Mouse (Mus musculus): ENCODE data around the gene Zfp932. TPM values are rescaled to one million over a fixed set of nuclear protein-coding genes. Genes with fewer than 3 reads are reported as not detected.

Gene Zfp932
- polyA plus RNA-seq, 1 experiment, result 10.3 TPM

- Histone ChIP-seq H3ac (ENCODE audit: control insufficient read depth, insufficient read length, low read depth) (peak overlapping the region; percentile 84), H3K4me3 (ENCODE audit: insufficient read depth, poor library complexity, severe bottlenecking) (peak overlapping the region; percentile 32), H3K79me3 (ENCODE audit: low read depth) (no peaks in the 10 kb centered on the region), H3K27me3 (ENCODE audit: control insufficient read depth, insufficient read depth, insufficient read length) (no peaks in the 10 kb centered on the region), H3K36me3 (ENCODE audit: control insufficient read depth, insufficient read depth) (no peaks in the 10 kb centered on the region), H3K79me2 (ENCODE audit: control insufficient read depth, insufficient read depth) (no peaks in the 10 kb centered on the region)
- TF ChIP-seq CEBPB (IDR thresholded peaks at IDR 0.05; ENCODE audit: low read depth) (no peak), FOSL1 (IDR thresholded peaks at IDR 0.05; ENCODE audit: insufficient read depth, low read length, poor library complexity, severe bottlenecking) (no peak), MAX (IDR thresholded peaks at IDR 0.05) (no peak), MYOD1 (IDR thresholded peaks at IDR 0.05; ENCODE audit: control insufficient read depth, insufficient read length, low read depth) (no peak), CTCF (IDR thresholded peaks at IDR 0.05; ENCODE audit: control insufficient read depth, insufficient read depth, insufficient read length) (no peak), USF1 (IDR thresholded peaks at IDR 0.05; ENCODE audit: low read depth) (no peak), MYOG (IDR thresholded peaks at IDR 0.05; ENCODE audit: control insufficient read depth, extremely low read depth, insufficient read length) (no peak)
Measured at GRCm38 (mm10) chr5:110057637-110058408, 61.5 kb downstream of the Zfp932 start.

Other genes with a start within 250 kb of the Zfp932 start
- 1.5 TPM for gene 4930522L14Rik, start 244.6 kb upstream of the Zfp932 start, polyA plus RNA-seq (2012; fragmentation: generic; extraction: Trizol)
- 0.88 TPM for gene Gm15446, start 73.1 kb upstream of the Zfp932 start, polyA plus RNA-seq (2012; fragmentation: generic; extraction: Trizol)
- 0.09 TPM for gene Gm17655, start 76.0 kb downstream of the Zfp932 start, polyA plus RNA-seq (2012; fragmentation: generic; extraction: Trizol)
- gene Gm35315, start 97.9 kb downstream of the Zfp932 start, polyA plus RNA-seq (2012; fragmentation: generic; extraction: Trizol), result 0.14 TPM
- gene Plcxd1, start 103.4 kb downstream of the Zfp932 start, polyA plus RNA-seq (2012; fragmentation: generic; extraction: Trizol), result 0.78 TPM
- gene Gtpbp6, start 111.7 kb downstream of the Zfp932 start, polyA plus RNA-seq (2012; fragmentation: generic; extraction: Trizol), result 56.7 TPM
- 2.2 TPM for gene Zfp605, start 113.6 kb downstream of the Zfp932 start, polyA plus RNA-seq (2012; fragmentation: generic; extraction: Trizol)
- 14.4 TPM for gene Chfr, start 139.3 kb downstream of the Zfp932 start, polyA plus RNA-seq (2012; fragmentation: generic; extraction: Trizol)
- 12.5 TPM for gene Golga3, start 180.2 kb downstream of the Zfp932 start, polyA plus RNA-seq (2012; fragmentation: generic; extraction: Trizol)
- gene Ankle2, start 234.5 kb downstream of the Zfp932 start, polyA plus RNA-seq (2012; fragmentation: generic; extraction: Trizol), result 12.3 TPM

Measured in C2C12 (cell line).